Mouse (Mus musculus) urinary bladder, postnatal 36 days (tissue): ENCODE results near the gene Tle4.

Source experiments
- DNase-seq, 2 experiments: peaks; one replicate each; pipeline ENCODE4 v3.0.0; 2022; ENCODE audit warnings: low spot score in 2 of 2, mixed read lengths in 1 of 2

Gene Tle4

GRCm38 (mm10) chr19:14532861-14533260 lies 65.0 kb downstream of the Tle4 start:
- no peak for DNase-seq

DNA sequence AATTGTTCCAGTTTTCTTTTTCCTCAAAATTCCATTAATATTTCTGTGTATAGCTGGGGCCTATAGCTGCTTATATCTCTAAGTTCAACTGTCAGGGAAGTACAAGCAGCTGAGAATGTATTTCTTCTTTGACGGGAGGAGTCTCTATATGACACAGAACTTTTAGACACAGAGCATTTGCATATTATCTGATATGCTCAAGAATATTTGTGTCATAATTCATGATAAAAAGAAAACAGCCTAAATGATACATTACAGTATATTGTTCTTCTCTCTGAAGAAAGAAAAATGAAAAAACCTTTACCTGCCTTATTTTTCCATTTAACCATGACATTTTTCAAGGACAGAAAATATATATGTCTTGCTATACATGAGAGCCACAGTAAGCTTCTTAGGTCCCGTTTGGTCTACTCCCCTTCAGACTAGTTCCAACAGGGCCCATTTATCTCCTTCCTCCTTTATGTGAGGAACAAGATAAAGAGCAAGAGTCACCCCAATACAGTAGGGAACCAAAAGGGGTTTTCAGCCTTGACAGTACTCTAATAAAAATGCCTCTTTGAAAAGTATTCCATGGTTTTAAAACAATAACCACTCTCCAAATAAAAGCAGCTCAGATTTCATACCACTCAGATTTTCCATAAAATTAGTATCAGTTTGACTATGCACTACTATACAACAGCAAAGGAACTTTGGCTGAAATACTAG lies 77.6 kb downstream of the Tle4 start:
- no peak for DNase-seq

- DNase-seq: no peak
Observed at GRCm38 (mm10) chr19:14519186-14519585, 78.7 kb downstream of the Tle4 start.

- DNase-seq: no peak
Observed at GRCm38 (mm10) chr19:14518438-14519044, 79.3 kb downstream of the Tle4 start.

- DNase-seq: no peak
Observed at GRCm38 (mm10) chr19:14516420-14516819, 81.4 kb downstream of the Tle4 start.

- no peak for DNase-seq
Observed at GRCm38 (mm10) chr19:14508819-14509218, 89.0 kb downstream of the Tle4 start.

DNA sequence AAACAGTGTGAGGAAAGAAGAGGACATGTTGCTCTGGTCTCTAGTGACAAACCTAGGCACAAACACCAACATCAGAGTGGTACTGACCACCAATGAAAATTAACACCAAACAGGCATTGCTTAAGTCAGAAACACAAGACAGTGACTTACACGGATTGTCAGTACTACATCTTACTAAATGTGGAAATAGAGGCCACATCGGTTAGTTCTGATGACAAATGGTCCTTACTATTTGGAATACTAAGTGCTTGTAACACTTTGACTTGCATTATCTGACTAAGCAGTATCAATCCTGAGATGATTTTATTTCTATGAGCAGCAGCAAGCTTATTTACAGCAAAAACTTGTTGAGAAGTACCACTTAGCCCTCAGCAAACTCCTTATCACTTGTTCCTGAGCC lies 89.9 kb downstream of the Tle4 start:
- no peak for DNase-seq

DNA sequence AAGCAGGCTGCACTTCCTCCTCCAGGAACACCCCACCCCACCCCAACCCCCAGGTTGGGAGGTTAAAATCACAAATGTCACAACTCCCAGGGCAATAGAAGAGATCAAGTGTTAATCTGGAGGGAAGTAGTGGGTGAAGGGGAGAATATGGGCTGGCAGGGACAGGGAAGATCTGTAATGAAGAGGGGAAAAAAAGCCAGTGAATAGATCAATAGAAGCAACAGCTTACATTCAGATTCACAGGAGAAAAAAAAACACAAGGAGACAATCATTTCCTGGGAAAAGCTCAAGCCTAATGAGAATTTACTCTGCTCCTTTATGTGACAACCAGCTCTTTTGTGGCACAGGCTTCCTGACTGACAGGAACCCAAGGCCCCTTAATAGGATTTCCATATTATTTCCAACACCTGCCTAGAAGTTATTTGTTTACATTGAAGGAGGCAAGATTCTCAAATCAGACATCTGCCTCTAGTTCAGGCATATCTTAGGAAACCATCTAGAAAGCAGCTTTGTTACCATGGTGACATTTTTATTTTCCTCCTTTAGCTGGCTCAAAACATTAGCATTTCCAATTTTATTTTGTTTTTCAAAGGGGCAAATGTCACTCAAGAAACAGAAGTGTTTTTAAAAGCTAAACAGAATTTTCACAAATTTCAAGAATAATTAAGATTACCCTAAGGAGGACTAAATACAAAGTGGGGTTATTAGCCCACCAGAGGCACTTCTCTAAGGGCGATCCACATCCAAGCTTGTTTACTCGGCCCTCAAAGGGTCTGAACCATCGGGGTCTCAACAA lies 90.8 kb downstream of the Tle4 start:
- no peak for DNase-seq

DNA sequence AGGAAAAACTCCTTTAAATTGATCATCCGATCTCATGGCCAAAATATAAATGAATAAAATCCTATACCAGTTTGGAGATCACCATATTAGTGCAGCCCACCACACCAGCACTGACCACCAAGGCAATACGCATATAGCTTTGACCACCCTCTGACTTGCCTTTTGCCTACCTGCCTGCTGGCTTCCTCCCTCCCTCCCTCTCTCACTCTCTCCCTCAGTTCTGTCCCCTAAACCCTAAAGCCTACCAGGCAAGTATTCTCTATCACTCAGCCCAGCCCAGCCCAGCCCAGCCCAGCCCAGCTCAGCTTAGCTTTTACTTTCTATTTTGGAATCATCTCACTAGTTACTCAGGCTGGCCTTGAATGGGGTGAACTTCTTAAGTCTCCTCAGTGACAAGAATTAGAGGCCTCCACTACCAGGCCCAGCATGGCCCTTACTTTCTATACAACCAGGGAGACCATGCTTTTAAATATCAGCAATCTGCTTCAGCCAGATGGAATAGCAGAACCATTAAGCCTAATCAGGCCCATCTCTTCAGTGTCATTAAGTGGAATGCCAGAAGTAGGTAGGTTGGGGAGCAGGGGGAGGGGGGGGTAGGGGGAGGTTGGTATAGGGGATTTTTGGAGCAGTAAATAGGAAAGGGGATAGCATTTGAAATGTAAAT lies 91.8 kb downstream of the Tle4 start:
- no peak for DNase-seq

DNA sequence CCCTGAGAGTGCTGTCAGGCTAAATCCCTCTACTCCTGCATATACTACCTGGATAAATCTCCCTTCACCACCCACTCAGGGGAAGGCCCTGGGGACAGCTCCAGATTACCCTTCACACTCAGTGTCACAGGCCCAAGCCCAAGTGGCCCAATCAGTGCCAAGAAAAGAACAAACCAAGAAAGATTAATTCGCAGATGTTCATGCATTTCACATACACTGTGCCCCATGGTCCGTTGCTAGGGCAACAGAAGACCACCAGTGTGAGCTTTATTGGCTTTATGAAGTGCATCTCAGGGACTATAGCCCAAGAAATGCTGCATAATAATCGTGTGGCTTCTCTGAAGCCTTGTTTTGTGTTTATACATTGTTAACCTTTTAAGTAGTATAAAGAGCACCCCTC lies 92.5 kb downstream of the Tle4 start:
- no peak for DNase-seq

- no peak for DNase-seq
Observed at GRCm38 (mm10) chr19:14503862-14504261, 94.0 kb downstream of the Tle4 start.

DNA sequence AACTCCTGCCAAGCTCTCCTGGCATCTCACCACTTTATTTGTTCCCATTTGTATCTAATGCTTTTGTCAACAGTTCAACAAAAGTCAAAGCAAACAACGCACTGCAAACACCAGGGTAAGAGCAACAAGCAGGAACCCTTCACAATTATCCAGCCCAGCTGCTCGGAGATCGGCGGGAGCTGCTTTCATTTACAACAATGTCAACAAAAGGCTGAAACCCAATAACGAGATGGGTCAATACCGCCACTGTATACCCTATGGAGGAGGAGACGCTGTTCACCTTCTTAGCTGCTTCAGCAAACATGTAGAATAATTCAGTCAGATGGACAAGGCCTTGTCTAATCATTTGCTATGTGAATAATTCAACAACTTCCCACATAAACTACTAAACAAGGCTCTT lies 95.6 kb downstream of the Tle4 start:
- DNase-seq: no peak

- DNase-seq: peak in 1 of 2 experiments; percentile 13
Observed at GRCm38 (mm10) chr19:14499835-14500425, 97.9 kb downstream of the Tle4 start.

DNA sequence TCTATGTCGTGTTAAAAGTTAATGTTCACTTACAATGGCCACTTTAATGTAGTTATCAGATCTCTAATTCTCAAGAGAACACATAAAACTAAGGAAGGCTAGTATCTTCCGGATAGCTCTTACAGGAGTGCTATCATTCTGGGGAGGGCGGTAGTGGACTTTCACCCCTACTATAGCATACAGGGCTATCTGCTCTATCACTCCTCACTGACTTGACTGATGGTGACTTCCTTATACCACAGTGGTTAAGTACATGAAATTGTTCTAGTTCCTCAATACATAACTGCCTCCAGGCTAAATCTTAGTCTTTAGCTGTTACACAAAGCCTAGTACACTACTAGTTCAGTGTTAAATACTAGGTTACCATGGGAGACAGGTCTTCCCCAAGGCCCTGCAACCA lies 104.8 kb downstream of the Tle4 start:
- no peak for DNase-seq

GRCm38 (mm10) chr19:14487180-14487579 lies 110.7 kb downstream of the Tle4 start:
- no peak for DNase-seq

- DNase-seq: no peak
Observed at GRCm38 (mm10) chr19:14485176-14485575, 112.7 kb downstream of the Tle4 start.

- DNase-seq: no peak
Observed at GRCm38 (mm10) chr19:14482562-14483138, 115.2 kb downstream of the Tle4 start.

GRCm38 (mm10) chr19:14481796-14482561 lies 115.9 kb downstream of the Tle4 start:
- no peak for DNase-seq

DNA sequence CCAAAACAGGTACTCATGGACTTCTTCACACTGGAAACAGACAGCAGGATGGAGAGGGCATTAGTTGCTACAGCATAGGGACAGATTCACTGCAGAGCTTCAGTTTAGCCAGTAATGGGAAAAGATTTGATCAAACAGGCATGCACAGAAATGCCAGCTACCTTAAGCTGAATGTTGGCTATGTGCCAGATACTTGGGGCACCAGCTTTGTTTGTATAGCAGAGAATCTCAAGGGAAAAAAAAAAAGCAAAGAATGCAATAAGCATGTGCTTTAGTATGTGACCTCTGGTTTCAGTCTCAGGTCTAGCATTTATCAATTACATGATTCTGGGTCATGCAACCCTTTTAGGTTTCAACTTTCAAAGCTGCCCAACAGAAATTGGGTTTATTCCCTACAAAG lies 118.1 kb downstream of the Tle4 start:
- no peak for DNase-seq

- no peak for DNase-seq
Observed at GRCm38 (mm10) chr19:14469325-14469724, 128.5 kb downstream of the Tle4 start.

- no peak for DNase-seq
Observed at GRCm38 (mm10) chr19:14468733-14469132, 129.1 kb downstream of the Tle4 start.
